Comparison of ENCODE assay signal across 25 mouse cellular contexts in the genomic region with DNA sequence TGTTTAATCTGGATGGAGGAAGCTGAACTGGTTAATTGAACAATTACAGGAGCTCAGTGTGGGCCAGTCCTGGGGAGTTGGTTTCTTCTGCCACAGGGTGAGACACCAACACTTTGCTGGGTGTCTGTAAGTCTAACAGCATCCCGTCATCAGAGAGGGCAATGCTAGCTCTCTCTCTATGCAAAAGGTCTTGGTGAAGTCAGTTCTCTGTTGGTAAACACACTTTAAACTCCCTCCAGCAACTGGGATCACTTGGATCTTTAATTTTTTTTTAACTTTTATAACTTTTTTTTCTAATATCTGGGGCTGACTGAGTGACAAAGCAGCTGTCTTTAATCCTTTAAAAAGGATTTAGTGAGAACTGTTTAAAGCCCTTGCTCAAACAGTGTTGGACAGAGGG. TPM values are rescaled to one million over a fixed set of nuclear protein-coding genes. Genes with fewer than 3 reads are reported as not detected.
DNase-seq lines count a peak whose midpoint lies in the region; ATAC-seq and TF ChIP-seq lines count a peak whose summit lies in the region.
"Had no signal": no experiment of that assay in that cellular context is flagged by ENCODE, and none has a peak within 500 bp of the region (broad histone marks: within the 10 kb centered on the region; RNA-seq: fewer than 3 reads in every experiment).

No protein-coding gene starts in this region.

- H3K4me3 ChIP-seq in limb, embryonic 12.5 days (replicated peaks), result no peak overlapping the region
- no peak overlapping the region for H3K4me3 ChIP-seq in limb, embryonic 10.5 days
- H3K4me3 ChIP-seq in ES-Bruce4 (ENCODE audit: low read depth, low read length), result no peak overlapping the region
- H3K4me3 ChIP-seq: embryonic facial prominence, embryonic 12.5 days; erythroblast, embryonic 14.5 days; forebrain, embryonic 12.5 days; forebrain, embryonic 15.5 days; heart, adult 2 months; heart, embryonic 10.5 days; heart, embryonic 13.5 days; hindbrain, embryonic 13.5 days had no signal

- TF ChIP-seq POLR2A in ES-Bruce4 (IDR thresholded peaks at IDR 0.05; ENCODE audit: insufficient read depth, low read length), result no peak

- no peak for DNase-seq in limb, embryonic 10.5 days (ENCODE audit: low spot score)
- DNase-seq in adipocyte (ENCODE audit: low spot score), result peak; percentile 81
- no peak for DNase-seq in urinary bladder, postnatal 25 days (ENCODE audit: low spot score)
- no peak for DNase-seq in lung, postnatal 25 days (ENCODE audit: low spot score)
- DNase-seq: adrenal gland, postnatal 10 days; adrenal gland, postnatal 36 days; cerebellum, adult 18-20 months; cerebellum, adult 9-10 months; cerebellum, postnatal 14 days; gastrocnemius, postnatal 36 days; heart, adult 2 months; heart, postnatal 14 days had no signal

- no peak overlapping the region for H3K4me2 ChIP-seq in limb, embryonic 12.5 days
- H3K4me2 ChIP-seq: embryonic facial prominence, embryonic 12.5 days; forebrain, embryonic 12.5 days; forebrain, embryonic 15.5 days; heart, embryonic 13.5 days; hindbrain, embryonic 13.5 days had no signal

- H3K4me1 ChIP-seq in limb, embryonic 12.5 days (replicated peaks), result peaks cover 8% of the 10 kb centered on the region
- no peaks in the 10 kb centered on the region; the same call in 1 of the 2 replicates for H3K4me1 ChIP-seq in limb, embryonic 10.5 days
- peaks cover 2% of the 10 kb centered on the region for H3K4me1 ChIP-seq in ES-Bruce4 (ENCODE audit: control insufficient read depth, insufficient read depth, low read length)
- H3K4me1 ChIP-seq: embryonic facial prominence, embryonic 12.5 days; forebrain, embryonic 15.5 days; heart, embryonic 10.5 days; heart, embryonic 13.5 days; hindbrain, embryonic 13.5 days had no signal

- no peak for TF ChIP-seq CTCF in ES-Bruce4 (IDR thresholded peaks at IDR 0.05; ENCODE audit: low read depth, low read length)

- ATAC-seq in limb, embryonic 12.5 days (ENCODE audit: insufficient number of reproducible peaks, insufficient read depth, low FRiP score, low TSS enrichment, low read depth), result no peak
- ATAC-seq: activated CD4-positive, CD25-positive, alpha-beta regulatory T cell, adult 4 months; CD4-positive, CD25-positive, alpha-beta regulatory T cell, adult 4 months; forebrain, embryonic 15.5 days; hindbrain, embryonic 16.5 days; inflammation-experienced regulatory T-cells, adult 6 months had no signal

- H3K27me3 ChIP-seq in limb, embryonic 12.5 days, result no peaks in the 10 kb centered on the region
- H3K27me3 ChIP-seq in limb, embryonic 10.5 days (ENCODE audit: low read depth, poor library complexity, severe bottlenecking), result no peaks in the 10 kb centered on the region
- H3K27me3 ChIP-seq in ES-Bruce4 (ENCODE audit: control insufficient read depth, insufficient read depth, low read length, poor library complexity, severe bottlenecking), result no peaks in the 10 kb centered on the region
- H3K27me3 ChIP-seq: embryonic facial prominence, embryonic 12.5 days; forebrain, embryonic 12.5 days; forebrain, embryonic 15.5 days; heart, embryonic 13.5 days; hindbrain, embryonic 13.5 days had no signal

- no peak for TF ChIP-seq EP300 in ES-Bruce4 (IDR thresholded peaks at IDR 0.05; ENCODE audit: insufficient read depth, low read depth, low read length)

- no peaks in the 10 kb centered on the region for H3K9me3 ChIP-seq in limb, embryonic 12.5 days
- no peaks in the 10 kb centered on the region for H3K9me3 ChIP-seq in limb, embryonic 10.5 days (replicated peaks)
- no peaks in the 10 kb centered on the region for H3K9me3 ChIP-seq in ES-Bruce4 (replicated peaks; ENCODE audit: control insufficient read depth, insufficient read depth, low read length, poor library complexity, severe bottlenecking)
- H3K9me3 ChIP-seq: embryonic facial prominence, embryonic 12.5 days; forebrain, embryonic 12.5 days; forebrain, embryonic 15.5 days; heart, embryonic 10.5 days; heart, embryonic 13.5 days; hindbrain, embryonic 13.5 days had no signal

- H3K36me3 ChIP-seq in limb, embryonic 12.5 days, result no peaks in the 10 kb centered on the region
- H3K36me3 ChIP-seq in limb, embryonic 10.5 days, result no peaks in the 10 kb centered on the region
- no peaks in the 10 kb centered on the region for H3K36me3 ChIP-seq in ES-Bruce4 (ENCODE audit: control insufficient read depth, insufficient read depth, low read length, poor library complexity, severe bottlenecking)
- H3K36me3 ChIP-seq: embryonic facial prominence, embryonic 12.5 days; forebrain, embryonic 12.5 days; forebrain, embryonic 15.5 days; heart, embryonic 10.5 days; heart, embryonic 13.5 days; hindbrain, embryonic 13.5 days had no signal

- 55% methylated on average over 1 of the region's 1 CpGs for WGBS in limb, embryonic 12.5 days
- WGBS in limb, embryonic 10.5 days, result 57% methylated on average over 1 of the region's 1 CpGs

- H3K9ac ChIP-seq in limb, embryonic 12.5 days (replicated peaks), result no peak overlapping the region
- no peak overlapping the region for H3K9ac ChIP-seq in ES-Bruce4 (ENCODE audit: low read depth, poor library complexity, severe bottlenecking)
- H3K9ac ChIP-seq: embryonic facial prominence, embryonic 12.5 days; forebrain, embryonic 12.5 days; forebrain, embryonic 15.5 days; hindbrain, embryonic 13.5 days had no signal

- peak overlapping the region; percentile 53; the same call in 1 of the 2 replicates for H3K27ac ChIP-seq in limb, embryonic 12.5 days
- no peak overlapping the region for H3K27ac ChIP-seq in limb, embryonic 10.5 days
- peak overlapping the region; percentile 41; the same call in 1 of the 2 replicates for H3K27ac ChIP-seq in ES-Bruce4 (ENCODE audit: insufficient read depth, low read length)
- H3K27ac ChIP-seq: embryonic facial prominence, embryonic 12.5 days; forebrain, embryonic 12.5 days; forebrain, embryonic 15.5 days; heart, adult 2 months; heart, embryonic 10.5 days; heart, embryonic 13.5 days; hindbrain, embryonic 13.5 days had no signal

RNA-seq across cellular contexts. Expression of a gene that starts 25.4 kb away (rescaled TPM):
- 105 and 107 TPM in 2 replicates for polyA plus RNA-seq in limb, embryonic 12.5 days (2016; fragmentation: Nextera tagmentation; extraction: Ambion mirVana)
- polyA plus RNA-seq in limb, embryonic 10.5 days (2016; fragmentation: Nextera tagmentation; extraction: Ambion mirVana), result 51.8 and 69.7 TPM in 2 replicates
- polyA plus RNA-seq in ES-Bruce4 (2011; ENCODE audit: insufficient read depth, insufficient read length, low read depth, missing spikeins), result 28.6 and 31.8 TPM in 2 replicates

RNA-seq across cellular contexts. Expression of a gene that starts 26.0 kb away (rescaled TPM):
- polyA plus RNA-seq in limb, embryonic 12.5 days (2016; fragmentation: Nextera tagmentation; extraction: Ambion mirVana), result 11.0 and 12.5 TPM in 2 replicates
- 10.4 and 10.8 TPM in 2 replicates for polyA plus RNA-seq in limb, embryonic 10.5 days (2016; fragmentation: Nextera tagmentation; extraction: Ambion mirVana)
- 9.8 and 12.8 TPM in 2 replicates for polyA plus RNA-seq in ES-Bruce4 (2011; ENCODE audit: insufficient read depth, insufficient read length, low read depth, missing spikeins)

RNA-seq across cellular contexts. Expression of a gene that starts 31.9 kb away (rescaled TPM):
- 48.0 and 50.9 TPM in 2 replicates for polyA plus RNA-seq in limb, embryonic 12.5 days (2016; fragmentation: Nextera tagmentation; extraction: Ambion mirVana)
- 63.1 and 71.3 TPM in 2 replicates for polyA plus RNA-seq in limb, embryonic 10.5 days (2016; fragmentation: Nextera tagmentation; extraction: Ambion mirVana)
- polyA plus RNA-seq in ES-Bruce4 (2011; ENCODE audit: insufficient read depth, insufficient read length, low read depth, missing spikeins), result 147 and 148 TPM in 2 replicates

RNA-seq across cellular contexts. Expression of a gene that starts 54.2 kb away (rescaled TPM):
- polyA plus RNA-seq in limb, embryonic 12.5 days (2016; fragmentation: Nextera tagmentation; extraction: Ambion mirVana), result not detected in 2 replicates
- polyA plus RNA-seq in limb, embryonic 10.5 days (2016; fragmentation: Nextera tagmentation; extraction: Ambion mirVana), result not detected in 2 replicates
- polyA plus RNA-seq in ES-Bruce4 (2011; ENCODE audit: insufficient read depth, insufficient read length, low read depth, missing spikeins), result not detected in 2 replicates
- polyA plus RNA-seq: activated CD4-positive, CD25-positive, alpha-beta regulatory T cell, adult 4 months; CD4-positive, CD25-positive, alpha-beta regulatory T cell, adult 4 months; embryonic facial prominence, embryonic 12.5 days; erythroblast, embryonic 14.5 days; forebrain, embryonic 12.5 days; forebrain, embryonic 15.5 days; hindbrain, embryonic 13.5 days; hindbrain, embryonic 16.5 days; inflammation-experienced regulatory T-cells, adult 6 months had no signal
